Mouse (Mus musculus): ENCODE data around the gene Kif17. TPM values are rescaled to one million over a fixed set of nuclear protein-coding genes. Genes with fewer than 3 reads are reported as not detected.
A peak's percentile ranks its signal among the peaks of the same experiment; 100 is the strongest.
"Not testable (repeated sequence)": the region's sequence is repeated elsewhere in the genome, so short reads cannot be mapped to it uniquely, and the experiment has no call there.

Kif17 gene
- total RNA-seq, 2 experiments from 2014 or later, result 16.7 to 18.0 TPM

DNA sequence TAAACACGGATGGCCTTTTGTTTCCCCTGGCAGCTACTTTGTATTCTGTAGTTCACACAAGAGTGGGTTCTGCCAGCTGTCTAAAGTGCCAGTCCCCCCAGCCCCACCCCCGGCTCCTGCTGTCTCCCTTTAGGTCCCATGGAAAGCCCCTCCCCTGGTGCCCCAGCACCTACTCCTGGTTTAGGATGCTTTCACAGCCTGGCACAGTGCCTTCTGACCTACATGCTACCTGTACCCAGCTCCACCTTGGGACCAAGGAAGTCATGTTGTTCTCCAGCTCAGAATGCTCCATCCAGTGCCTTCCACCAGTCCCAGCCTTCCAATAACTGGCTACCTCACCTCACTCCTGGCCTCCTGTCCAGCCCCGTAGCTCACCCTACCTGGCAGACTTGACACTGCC, 56.8 kb downstream of the Kif17 start:
- DNase-seq (ENCODE audit: low spot score in 2 of 2), result no peak
- intact Hi-C loops (cut with DNase I), result no loop called here

DNA sequence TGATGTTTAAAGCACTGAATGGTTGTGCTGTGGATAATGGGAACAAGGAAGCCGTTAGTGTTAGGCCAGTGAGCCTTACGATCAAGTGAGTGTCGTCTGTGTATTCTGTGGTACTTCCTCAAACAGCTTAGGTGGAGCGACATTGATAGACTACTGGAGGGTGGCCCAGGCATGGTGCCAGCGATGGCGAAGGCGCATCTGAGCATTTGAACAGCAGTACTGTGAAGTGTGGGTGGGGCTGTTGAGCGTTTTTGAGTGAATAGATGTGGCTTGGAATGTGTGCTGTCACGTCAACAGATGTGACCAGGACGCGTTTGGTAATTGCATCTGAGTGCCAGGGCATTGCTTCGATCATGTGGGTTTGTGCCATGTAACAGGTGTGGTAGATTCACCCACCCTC, 57.5 kb downstream of the Kif17 start:
- DNase-seq (ENCODE audit: low spot score in 2 of 2), result no peak
- intact Hi-C loops (cut with DNase I), result no loop called here

DNA sequence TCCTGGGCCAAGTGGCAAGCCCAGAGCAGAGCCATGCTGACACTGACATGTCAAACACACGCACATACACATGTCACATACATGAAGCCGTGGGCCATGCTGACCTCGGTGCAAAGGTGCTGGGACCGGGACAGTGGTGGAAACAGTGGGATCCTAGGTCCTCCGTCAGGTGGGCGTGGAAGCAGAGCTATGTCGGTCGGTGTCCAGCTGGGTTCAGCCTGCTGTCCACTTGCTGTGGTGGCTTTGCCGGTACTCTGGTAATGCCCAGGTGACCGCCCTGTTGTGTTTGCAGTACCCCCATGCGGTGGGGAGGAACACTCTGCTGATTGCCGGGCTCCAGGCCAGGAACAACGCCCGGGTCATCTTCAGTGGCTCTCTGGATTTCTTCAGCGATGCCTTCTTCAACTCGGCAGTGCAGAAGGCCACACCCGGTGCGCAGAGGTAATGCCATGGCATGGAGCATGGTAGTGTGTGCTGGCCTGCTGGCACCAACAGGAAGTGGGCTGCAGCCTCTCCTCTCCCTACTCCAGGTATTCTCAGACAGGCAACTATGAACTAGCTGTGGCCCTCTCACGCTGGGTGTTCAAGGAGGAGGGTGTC, 60.2 kb downstream of the Kif17 start:
- intact Hi-C loops (cut with DNase I), result no loop called here
- no peak for DNase-seq (ENCODE audit: low spot score in 2 of 2)

DNA sequence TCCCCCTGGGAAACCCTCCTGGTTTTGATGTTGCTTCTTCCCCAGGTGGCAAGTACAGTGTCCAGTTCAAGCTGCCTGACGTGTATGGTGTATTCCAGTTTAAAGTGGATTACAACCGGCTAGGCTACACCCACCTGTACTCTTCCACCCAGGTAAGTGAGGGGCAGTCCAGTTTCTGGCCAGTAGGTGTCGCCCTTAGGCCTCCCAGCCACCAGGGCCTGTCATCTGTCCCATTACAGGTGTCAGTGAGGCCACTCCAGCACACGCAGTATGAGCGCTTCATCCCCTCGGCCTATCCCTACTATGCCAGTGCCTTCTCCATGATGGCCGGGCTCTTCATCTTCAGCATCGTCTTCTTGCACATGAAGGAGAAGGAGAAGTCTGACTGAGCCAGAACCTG, 61.4 kb downstream of the Kif17 start:
- DNase-seq (ENCODE audit: low spot score in 2 of 2), result no peak
- intact Hi-C loops (cut with DNase I), result no loop called here

DNA sequence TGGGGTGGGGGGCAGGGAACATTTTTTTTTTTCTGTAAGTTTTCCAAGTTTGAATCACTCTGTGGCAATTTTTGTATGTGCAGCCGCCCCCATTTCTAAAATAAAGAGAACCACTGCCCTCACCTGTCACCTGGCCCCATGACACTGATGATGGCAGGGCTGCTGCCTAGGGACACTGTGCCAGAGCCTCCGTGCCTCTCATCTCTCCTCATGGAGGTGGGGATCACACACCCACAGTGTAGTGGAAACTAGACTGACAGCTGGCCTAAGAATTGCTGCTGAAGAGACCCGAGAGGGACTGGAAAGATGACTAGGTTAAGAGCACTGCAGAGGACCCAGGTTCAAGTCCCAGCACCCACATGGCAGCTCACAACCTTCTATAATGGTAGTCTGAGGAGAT, 61.9 kb downstream of the Kif17 start:
- DNase-seq (ENCODE audit: low spot score in 2 of 2), result no peak
- intact Hi-C loops (cut with DNase I), result no loop called here

DNA sequence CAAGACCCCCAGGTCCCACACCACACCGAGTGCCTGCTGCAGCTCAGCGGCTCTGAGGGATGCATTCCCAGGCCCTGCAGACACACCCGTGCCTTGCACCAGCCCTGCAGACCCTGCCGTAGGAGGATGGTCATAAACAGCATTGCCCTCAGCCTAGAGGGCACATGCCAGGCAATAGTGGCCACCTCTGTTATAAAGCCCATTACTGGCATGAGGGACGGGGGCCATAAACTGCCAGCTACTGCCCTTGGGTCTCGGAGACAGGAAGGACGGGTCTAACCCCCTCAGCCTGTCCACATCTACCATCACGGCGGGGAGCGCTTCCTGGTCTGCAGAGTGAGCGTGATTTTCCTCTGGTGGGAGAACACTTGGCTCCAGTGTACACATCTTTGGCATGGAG, 62.8 kb downstream of the Kif17 start:
- intact Hi-C loops (cut with DNase I), result no loop called here
- DNase-seq (ENCODE audit: low spot score in 2 of 2), result no peak

DNA sequence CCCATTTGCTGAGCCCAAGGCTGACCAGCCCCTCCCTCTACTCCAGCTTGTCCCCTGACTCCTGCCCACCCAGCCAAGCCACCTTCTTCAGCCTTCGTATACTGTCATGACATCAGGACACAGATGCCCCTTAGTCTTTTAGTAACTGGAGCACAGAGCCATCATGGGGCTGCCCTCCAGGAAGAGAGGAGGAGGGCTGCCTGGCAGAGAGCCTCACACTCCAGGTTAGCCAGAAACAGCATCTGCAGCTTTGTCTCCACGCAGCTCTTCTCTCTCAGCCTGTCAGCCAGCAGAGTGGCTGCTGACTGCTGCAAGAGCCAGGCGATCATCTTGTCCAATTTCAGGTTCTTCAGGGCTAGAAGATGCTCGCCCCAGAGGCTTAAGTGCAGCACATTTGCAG, 63.6 kb downstream of the Kif17 start:
- DNase-seq (ENCODE audit: low spot score in 2 of 2), result no peak

DNA sequence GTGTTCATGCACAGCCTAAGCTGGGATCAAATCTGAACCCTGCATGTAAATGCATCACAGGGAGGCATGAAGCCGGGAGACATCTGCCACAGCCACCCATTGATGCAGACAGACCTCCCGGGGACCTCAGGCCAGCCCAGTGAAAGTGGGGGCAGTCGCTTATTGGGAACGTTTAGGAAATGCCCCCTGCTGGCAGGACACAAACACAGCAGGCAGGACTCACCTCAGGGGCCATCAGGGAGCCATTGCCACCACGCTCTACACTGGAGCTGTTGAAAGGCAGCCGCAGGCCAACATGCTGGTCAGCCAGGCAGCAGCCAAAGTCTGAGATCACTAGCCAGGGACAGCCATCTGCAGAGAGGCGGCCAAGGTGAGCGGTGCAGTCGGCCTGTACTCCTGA, 65.5 kb downstream of the Kif17 start:
- intact Hi-C loops (cut with DNase I), result no loop called here
- no peak for DNase-seq (ENCODE audit: low spot score in 2 of 2)

More for the DNA sequence above, 63.6 kb downstream of the Kif17 start:
- intact Hi-C loops (cut with DNase I), result no loop called here

DNA sequence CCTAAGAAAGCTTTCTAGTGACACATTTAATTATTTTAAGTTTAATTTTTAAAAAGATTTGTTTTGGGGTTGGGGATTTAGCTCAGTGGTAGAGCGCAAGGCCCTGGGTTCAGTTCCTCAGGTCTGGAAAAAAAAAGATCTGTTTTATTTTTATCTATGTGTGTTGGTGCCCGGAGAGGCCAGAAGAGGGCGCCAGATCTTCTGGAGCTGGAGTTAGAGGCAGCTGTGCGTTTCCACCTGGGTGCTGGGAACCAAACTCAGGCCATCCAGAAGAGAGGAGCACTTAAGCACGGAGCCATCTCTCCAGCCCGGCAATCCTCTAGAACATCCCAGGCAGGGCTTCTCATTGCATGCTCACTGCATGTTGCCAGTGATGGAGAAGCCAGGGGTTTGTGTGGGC, 66.1 kb downstream of the Kif17 start:
- DNase-seq (ENCODE audit: low spot score in 2 of 2), result no peak
- intact Hi-C loops (cut with DNase I), result no loop called here

DNA sequence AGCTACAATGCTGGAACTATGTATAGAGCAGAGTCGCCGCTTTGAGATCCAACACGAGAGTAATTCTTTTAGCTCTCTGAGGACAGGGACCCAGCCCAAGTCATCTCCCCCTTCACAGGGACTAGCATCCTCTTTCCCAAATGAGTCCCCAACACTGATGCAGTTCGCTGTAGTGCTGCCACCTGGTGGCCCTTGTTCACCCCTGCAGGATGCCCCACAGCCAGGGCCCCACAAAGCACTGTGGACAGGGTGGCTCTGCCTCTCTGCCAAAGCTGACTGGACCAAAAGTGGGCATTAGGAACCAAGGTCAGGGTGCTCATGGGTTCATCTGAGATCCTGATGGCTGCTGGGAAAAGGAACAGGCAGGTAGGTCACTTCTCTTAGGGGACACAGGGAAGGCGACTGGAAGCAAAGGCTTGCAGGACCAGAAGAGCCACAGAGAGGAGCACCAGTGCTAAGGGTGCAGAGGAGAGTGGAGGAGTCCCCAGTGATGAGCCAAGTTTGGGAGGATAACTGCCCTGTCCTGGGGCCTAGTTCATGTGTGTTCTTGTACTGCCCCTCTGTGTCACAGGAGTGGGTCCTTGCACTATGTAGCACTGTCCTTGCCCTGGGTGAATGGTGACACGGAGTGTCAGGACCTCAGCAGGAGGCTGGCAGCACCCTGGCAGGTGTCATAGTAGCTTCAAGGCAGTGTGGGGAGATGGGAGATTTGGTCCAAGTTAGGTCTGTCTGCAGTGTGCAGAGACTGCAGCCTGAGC, 68.5 kb downstream of the Kif17 start:
- DNase-seq (ENCODE audit: low spot score in 2 of 2), result peak in 1 of 2 experiments; percentile 66
- intact Hi-C loops (cut with DNase I), result loop anchor here (2.0 kb wide), 1 partner anchor 108 kb away; no protein-coding TSS in a partner anchor

DNA sequence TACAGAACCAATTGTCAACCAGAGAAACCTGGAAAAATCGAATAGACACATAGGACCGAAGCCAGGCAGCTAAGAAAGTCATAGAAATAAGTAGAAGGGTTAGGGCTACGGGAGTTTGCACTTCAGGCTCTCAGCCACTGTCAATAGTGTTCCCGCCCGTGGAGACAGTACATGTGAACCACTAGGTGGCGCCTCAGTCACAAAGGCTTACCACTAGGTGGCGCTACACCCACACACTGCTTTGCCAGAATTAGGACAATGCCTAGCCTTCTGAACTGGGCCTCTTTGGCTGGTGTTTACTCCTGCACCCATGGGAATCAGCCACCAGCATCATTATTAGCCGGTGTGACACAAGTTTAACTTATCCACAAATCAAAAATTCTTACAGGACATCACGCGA, 69.3 kb downstream of the Kif17 start:
- DNase-seq (ENCODE audit: low spot score in 2 of 2), result peak; percentile 91 to 92
- intact Hi-C loops (cut with DNase I), result loop anchor here (2.0 kb wide), 1 partner anchor 107 kb away; no protein-coding TSS in a partner anchor

DNA sequence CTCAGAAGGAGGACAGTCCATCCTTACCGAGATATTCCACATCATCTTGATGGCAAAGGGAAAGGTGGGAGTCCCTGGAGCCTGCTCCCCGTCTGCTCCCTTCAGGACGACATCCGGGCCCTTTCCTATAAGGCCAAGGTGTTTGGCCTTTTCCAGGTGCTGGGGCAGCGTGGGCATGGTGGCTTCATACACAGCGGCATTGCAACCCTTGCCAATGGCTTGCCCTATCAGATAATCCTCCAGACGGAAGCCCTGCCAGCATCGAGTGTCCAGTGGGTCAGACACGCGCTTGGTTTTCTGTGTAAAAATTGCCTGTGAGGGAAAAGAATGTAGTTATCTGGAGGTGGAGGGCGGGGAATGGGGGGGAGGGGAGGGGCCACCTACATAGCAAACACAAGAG, 70.5 kb downstream of the Kif17 start:
- intact Hi-C loops (cut with DNase I), result loop anchor here (10.0 kb wide), 1 partner anchor 534 kb away; no protein-coding TSS in a partner anchor
- no peak for DNase-seq (ENCODE audit: low spot score in 2 of 2)

DNA sequence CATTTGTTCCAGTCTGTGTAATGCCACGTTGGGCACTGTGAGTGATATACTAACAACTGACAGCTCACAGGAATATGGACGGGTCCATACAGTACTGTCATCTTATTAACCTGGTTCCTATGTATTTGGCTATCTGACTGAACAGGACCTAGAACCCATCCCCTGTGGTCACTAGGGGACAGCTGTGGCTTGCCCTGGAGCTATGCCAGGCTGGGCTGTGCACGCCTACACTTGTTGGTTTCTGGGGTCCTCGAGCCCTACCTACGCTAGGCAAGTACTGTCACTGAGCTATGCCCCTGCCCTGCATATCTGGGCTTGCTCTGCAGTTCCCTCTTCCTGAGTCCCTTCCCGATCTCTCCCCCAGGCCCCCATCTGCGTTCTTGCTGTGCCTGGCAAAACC, 71.3 kb downstream of the Kif17 start:
- intact Hi-C loops (cut with DNase I), result loop anchor here (10.0 kb wide), 1 partner anchor 533 kb away; no protein-coding TSS in a partner anchor
- no peak for DNase-seq (ENCODE audit: low spot score in 2 of 2)

DNA sequence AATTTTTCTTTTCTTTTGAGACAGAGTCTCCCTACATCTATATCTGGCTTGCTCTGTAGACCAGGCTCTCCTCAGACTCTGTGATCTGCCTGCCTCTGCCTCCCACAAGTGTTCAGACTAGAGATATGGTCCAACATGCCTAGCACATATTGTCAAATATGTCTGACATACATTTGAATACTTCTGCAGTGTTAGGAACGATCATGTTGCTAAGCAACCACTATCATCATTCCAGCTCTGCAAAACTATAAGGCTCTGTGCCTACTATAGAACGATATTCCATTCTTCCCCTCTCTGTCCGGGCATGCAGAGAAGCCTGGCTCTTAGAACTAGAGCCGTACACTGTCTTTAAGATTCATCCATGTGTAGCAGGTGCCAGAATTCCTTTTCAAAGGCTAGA, 72.5 kb downstream of the Kif17 start:
- intact Hi-C loops (cut with DNase I), result loop anchor here (10.0 kb wide), 1 partner anchor 532 kb away; no protein-coding TSS in a partner anchor

DNA sequence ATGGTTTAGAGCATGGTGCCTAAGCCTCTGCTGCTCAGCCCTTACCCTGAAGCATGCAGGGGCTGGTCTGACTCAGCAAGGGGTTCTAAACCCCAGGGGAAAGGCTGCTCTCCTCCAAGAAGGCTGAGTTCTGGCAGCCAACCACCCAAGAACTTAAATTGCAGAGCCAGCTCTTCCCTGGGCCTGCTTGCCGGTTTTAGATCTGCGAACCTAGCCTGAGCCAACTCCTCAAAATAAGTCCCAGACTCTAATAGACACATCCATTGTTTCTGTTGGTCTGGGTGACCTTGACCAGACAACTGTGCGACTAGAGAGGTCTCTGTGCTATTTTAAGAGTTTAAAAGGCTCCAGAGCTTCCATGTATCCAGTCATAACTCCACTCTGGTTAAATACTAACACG, 73.5 kb downstream of the Kif17 start:
- intact Hi-C loops (cut with DNase I), result loop anchor here (10.0 kb wide), 1 partner anchor 531 kb away; no protein-coding TSS in a partner anchor
- no peak for DNase-seq (ENCODE audit: low spot score in 2 of 2)

More for the DNA sequence above, 72.5 kb downstream of the Kif17 start:
- DNase-seq (ENCODE audit: low spot score in 2 of 2), result no peak

DNA sequence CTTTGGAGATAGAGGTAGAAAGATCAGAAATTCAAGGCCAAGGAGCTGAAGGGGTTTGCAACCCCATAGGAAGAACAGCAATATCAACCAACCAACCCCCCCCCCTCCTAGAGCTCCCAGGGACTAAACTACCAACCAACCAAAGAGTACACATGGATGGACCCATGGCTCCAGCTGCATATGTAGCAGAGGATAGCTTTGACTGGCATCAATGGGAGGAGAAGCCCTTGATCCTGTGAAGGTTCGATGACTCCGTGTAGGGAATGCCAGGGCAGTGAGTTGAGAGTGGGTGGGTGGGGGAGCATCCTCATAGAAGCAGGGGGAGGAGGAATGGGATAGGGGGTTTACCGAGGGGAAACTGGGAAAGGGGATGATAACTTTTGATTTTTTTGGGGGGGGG, 74.2 kb downstream of the Kif17 start:
- DNase-seq (ENCODE audit: low spot score in 2 of 2), result no peak
- intact Hi-C loops (cut with DNase I), result loop anchor here (10.0 kb wide), 1 partner anchor 530 kb away; no protein-coding TSS in a partner anchor

DNA sequence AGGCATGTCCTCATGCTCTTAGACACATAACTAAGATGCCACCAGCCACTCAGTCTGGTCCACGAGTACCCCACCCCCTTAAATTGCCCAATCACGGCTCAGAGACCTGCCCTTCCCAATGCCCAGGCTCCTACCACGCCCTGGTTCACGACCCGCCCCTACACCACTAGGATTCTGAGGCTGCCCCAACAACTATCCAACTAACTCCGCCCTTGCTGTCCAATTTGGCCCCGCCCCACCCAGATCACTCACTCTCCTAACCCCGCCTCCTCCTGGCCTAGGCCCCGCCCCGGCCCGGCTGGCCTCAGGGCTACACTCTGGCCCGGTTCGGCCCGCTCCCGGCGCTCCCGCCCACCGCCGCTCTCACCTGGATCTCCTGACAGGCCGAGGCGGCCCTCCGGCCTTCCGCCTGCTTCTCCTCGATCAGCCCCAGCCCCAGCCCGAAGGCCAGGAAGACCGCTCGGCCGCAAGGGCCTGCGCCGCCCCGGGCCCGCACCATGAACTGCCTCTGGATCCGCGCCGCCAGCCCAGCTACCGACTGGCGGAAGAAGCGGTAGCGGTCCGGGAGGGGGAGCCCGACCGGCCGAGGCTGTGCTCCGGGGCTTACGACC, 75.3 kb downstream of the Kif17 start:
- intact Hi-C loops (cut with DNase I), result loop anchor here (2.0 to 10.0 kb wide), 2 partner anchors 53 to 529 kb away; no protein-coding TSS in a partner anchor
- DNase-seq (ENCODE audit: low spot score in 2 of 2), result peak; percentile 84 to 90

DNA sequence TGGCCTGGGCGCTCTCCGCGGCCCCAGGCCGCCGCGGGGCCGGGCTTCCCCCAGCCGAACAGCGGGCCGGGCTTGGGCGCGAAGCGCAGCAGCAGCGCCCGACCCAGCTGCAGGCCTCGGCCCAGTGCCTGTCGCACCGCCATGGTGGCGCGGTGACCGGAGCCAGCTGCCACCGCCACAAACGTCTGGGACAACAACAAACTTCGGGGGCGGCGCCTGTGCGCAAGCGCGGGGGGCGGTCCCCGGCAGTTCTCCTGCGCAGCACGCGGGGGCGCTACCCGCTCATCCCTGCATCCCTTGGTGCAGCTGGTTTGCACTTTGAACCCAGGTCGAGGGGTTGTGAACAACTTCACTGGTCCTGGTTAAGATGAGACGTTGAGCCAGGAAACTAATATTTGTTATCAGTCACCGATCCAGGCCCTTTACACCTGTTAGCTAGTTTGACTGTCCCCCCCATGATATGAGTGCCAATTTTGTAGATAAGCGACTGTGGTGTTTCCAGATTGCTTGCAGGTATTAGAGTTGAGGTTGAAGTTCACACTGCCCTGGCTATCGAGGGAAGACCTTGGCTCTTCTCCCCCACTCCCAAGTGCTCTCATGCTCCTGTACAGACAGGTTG, 76.0 kb downstream of the Kif17 start, which contains the start of gene Pink1:
TSS of gene Pink1 (minus strand) at position 231 of the 619 bp plus-strand sequence.
- DNase-seq (ENCODE audit: low spot score in 2 of 2), result peak; percentile 91 to 96
- intact Hi-C loops (cut with DNase I), result loop anchor here (2.0 to 10.0 kb wide), 2 partner anchors 53 to 529 kb away; no protein-coding TSS in a partner anchor

DNA sequence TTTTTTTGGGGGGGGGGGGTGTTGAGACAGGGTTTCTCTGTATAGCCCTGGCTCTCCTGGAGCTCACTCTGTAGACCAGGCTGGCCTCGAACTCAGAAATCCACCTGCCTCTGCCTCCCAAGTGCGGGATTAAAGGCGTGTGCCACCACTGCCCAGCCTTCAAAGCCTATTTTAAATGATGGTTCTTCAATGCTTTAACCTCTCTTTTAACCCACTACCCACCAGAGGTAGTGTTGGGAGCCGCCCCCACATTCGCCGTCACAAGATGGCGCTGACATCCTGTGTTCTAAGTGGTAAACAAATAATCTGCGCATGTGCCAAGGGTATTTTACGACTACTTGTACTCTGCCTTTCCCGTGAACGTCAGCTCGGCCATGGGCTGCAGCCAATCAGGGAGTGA, 76.9 kb downstream of the Kif17 start:
- intact Hi-C loops (cut with DNase I), result loop anchor here (2.0 to 10.0 kb wide), 2 partner anchors 52 to 528 kb away; no protein-coding TSS in a partner anchor
- DNase-seq (ENCODE audit: low spot score in 2 of 2), result not testable (repeated sequence)
